Mouse (Mus musculus) bone marrow macrophage, adult 2 months (primary cell): ENCODE results near the gene Sf3b3. TPM values are rescaled to one million over a fixed set of nuclear protein-coding genes. Genes with fewer than 3 reads are reported as not detected.

Source experiments
- H3K27ac ChIP-seq: 2 replicates; pipeline ENCODE4 v1.5.1; 2012; ENCODE audit warnings: low read depth, low read length; ENCODE audit not compliant: insufficient read depth
- H3K4me1 ChIP-seq: 2 replicates; pipeline ENCODE4 v1.6.1; 2012; ENCODE audit warnings: low read length; ENCODE audit not compliant: control insufficient read depth, insufficient read depth
- H3K4me3 ChIP-seq: 2 replicates; pipeline ENCODE4 v1.5.1; 2012; ENCODE audit warnings: mild to moderate bottlenecking, low read length, moderate library complexity; ENCODE audit not compliant: insufficient read depth
- CTCF ChIP-seq: IDR thresholded peaks from 2 replicates; pipeline ENCODE4 v1.5.1; 2012; ENCODE audit warnings: low read depth, mild to moderate bottlenecking, low read length, moderate library complexity
- POLR2A ChIP-seq: IDR thresholded peaks from 2 replicates; pipeline ENCODE4 v1.6.1; 2012; ENCODE audit warnings: mild to moderate bottlenecking, low read depth, low read length, borderline replicate concordance
- polyA plus RNA-seq: library from polyadenylated mRNA; stranded (reverse); fragments of >200 nt; gene quantifications from 2 replicates; pipeline ENCODE4 v1.2.4, GENCODE M21; 2012; ENCODE audit not compliant: missing spikeins, insufficient read depth, insufficient read length

The Sf3b3 gene
- polyA plus RNA-seq, 1 experiment: 32.3 TPM

DNA sequence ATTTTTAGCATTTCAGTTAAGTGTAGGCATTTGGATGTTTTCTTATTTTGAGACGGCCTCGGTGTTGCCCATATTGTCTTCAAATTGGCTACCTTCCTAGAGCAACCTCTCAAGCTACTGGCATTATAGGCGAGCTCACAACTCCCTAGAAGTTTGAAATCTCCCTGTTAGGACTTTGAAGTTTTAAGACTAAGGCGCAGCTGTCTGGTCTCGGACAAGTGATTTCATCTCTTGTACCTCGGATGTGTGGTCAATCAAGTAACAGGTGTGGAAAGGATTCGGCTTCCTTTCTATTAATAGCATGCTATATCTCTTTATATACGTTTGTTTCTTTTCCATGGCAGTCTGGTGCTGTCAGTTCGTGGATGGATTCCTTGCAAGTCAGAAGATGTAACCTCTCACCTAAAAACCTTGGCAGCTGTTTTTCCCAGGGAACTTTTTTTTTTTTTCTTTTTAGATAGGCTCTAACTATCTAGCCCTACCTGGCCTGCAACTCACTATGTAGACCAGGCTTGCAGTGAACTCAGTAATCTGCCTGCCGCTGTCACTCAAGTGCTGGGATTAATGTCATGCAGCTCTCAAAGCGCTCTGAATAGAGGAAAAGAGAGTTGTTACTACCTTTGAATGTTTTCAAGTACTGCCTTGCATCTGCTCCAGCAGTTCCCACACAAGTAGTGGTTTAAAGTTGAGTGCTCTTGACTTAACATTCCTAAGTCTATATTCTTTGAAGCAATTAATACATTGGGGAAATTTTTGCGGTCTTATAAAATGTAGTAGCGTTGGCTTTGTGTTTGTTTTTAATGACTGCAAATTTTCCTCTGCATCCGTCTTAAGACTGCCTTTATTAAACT, 1.3 kb upstream of the Sf3b3 start:
- peak overlapping the region; percentile 75; the same call in 1 of the 2 replicates for H3K27ac ChIP-seq
- peak overlapping the region; percentile 73 for H3K4me3 ChIP-seq
- H3K4me1 ChIP-seq: peaks cover 9% of the 10 kb centered on the region; the same call in 1 of the 2 replicates
- no peak for TF ChIP-seq POLR2A
- no peak for TF ChIP-seq CTCF

DNA sequence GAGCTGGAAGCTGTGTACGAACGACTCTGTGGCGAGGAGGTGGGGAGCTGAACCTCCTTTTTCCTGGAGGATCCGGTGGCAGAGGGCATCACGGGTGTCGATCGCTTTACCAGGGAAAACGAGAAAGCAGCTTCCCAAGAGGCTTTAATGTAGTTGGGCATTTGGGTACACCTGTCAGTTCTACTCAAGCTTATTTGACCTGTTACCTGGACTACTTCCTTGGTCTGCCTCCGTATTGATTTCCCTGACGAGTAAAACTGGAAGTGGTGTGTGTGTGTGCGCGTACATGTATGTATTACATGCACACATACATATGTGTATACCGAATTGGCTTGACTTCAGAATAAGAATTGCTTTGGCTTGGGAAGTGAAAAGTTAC, 573 bp upstream of the Sf3b3 start:
- Histone ChIP-seq H3K4me3 (peak overlapping the region; percentile 73), H3K4me1 (peaks cover 9% of the 10 kb centered on the region; the same call in 1 of the 2 replicates), H3K27ac (peak overlapping the region; percentile 75)
- TF ChIP-seq CTCF: no peak
- TF ChIP-seq POLR2A: no peak

- Histone ChIP-seq H3K4me1 (peaks cover 9% of the 10 kb centered on the region; the same call in 1 of the 2 replicates), H3K4me3 (peak overlapping the region; percentile 80), H3K27ac (peak overlapping the region; percentile 75)
- no peak for TF ChIP-seq POLR2A
- TF ChIP-seq CTCF: no peak
Measured at GRCm38 (mm10) chr8:110845821-110846404, 674 bp downstream of the Sf3b3 start.

GRCm38 (mm10) chr8:110844941-110845340, 1.6 kb downstream of the Sf3b3 start:
- H3K4me3 ChIP-seq: peak overlapping the region; percentile 45; the same call in 1 of the 2 replicates
- no peak overlapping the region for H3K27ac ChIP-seq
- TF ChIP-seq CTCF (no peak), POLR2A (no peak)
- peaks cover 9% of the 10 kb centered on the region; the same call in 1 of the 2 replicates for H3K4me1 ChIP-seq

DNA sequence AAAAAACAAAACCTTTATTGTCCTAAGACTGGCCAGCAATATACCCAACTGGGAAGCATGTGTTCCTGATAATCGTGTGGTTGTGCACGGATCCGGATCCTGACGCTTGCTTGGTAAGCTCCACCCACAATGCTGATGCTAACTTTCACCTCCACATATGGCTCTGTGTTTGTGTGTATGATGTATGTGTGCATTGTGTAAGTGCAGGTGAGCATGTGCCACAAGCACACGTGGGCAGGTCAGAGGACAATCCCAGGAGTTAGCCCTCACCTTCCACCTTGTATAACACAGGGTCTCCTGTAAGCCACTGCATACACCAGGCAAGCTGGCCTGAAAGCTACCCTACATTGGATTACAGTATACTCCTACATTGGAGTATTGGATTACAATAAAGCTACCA, 3.4 kb downstream of the Sf3b3 start:
- TF ChIP-seq POLR2A (no peak), CTCF (no peak)
- peaks cover 7% of the 10 kb centered on the region; the same call in 1 of the 2 replicates for H3K4me1 ChIP-seq
- H3K27ac ChIP-seq: no peak overlapping the region
- H3K4me3 ChIP-seq: no peak overlapping the region

DNA sequence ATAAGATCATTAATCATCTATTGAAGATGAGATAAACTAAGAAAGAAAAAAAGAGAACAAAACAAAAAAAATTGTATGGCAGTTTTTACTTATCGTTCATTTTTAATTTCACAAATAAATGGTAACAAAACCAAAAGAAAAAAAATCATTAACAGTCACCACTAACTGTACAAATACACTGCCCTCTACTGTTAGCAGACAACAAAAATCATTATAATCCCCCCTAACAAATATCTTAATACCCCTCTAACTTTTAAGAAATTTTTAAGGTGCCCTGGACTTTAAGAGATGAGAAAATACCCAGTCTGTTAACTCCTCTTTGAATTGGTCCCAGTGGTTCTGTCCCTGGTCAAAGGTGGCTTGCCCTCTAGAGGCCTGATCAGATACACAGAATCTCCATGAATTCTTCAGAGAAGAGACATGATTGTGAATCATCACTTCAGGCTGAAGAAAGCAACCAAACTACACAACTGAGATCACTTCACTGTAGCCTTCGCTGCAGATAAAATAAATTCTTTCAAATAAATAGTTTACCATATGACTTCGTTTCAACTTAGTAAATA, 4.5 kb downstream of the Sf3b3 start:
- no peak overlapping the region for H3K27ac ChIP-seq
- H3K4me3 ChIP-seq: no peak overlapping the region
- TF ChIP-seq CTCF: no peak
- no peak for TF ChIP-seq POLR2A
- H3K4me1 ChIP-seq: peaks cover 4% of the 10 kb centered on the region; the same call in 1 of the 2 replicates

DNA sequence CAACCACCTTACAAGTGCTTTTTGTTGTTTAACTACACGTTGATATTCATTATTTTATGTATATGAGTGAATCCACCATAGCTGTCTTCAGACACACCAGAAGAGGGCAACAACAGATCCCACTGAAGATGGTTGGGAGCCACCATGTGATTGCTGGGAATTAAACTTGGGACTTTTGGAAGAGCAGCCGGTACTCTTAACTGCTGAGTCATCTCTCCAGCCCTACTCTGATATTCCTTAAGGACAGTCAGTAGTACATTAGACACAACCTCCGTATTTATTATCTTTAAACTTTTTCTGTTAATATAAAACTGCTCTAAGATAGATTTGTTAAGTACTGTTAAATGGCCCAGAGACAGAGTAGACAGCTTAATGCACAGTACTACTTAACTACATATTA, 14.6 kb downstream of the Sf3b3 start:
- Histone ChIP-seq H3K4me3 (no peak overlapping the region), H3K4me1 (peaks cover 4% of the 10 kb centered on the region; the same call in 1 of the 2 replicates), H3K27ac (no peak overlapping the region)
- TF ChIP-seq CTCF: no peak
- no peak for TF ChIP-seq POLR2A

DNA sequence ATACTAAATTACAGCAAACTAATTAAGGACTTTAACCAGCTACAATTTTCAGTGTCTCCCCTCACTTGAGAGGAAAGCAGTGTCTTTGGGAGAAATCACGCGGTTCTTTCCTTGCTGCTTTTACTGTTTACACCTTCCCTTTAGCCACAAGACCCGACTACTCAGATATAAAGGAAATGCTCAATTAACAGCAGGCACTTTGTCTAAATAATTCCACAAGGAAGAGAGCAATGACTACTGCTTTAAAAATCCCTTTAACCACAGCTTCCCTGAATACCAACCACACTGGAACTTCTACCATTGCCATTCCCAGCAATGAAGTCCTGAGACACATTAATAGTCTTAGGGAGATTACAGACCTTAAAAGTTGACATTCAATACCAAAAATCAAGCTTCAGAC, 18.1 kb downstream of the Sf3b3 start:
- Histone ChIP-seq H3K4me1 (peaks cover 12% of the 10 kb centered on the region), H3K27ac (no peak overlapping the region), H3K4me3 (no peak overlapping the region)
- no peak for TF ChIP-seq POLR2A
- TF ChIP-seq CTCF: no peak

GRCm38 (mm10) chr8:110824861-110825260, 21.7 kb downstream of the Sf3b3 start:
- no peak overlapping the region for H3K4me3 ChIP-seq
- TF ChIP-seq POLR2A: no peak
- no peak for TF ChIP-seq CTCF
- H3K4me1 ChIP-seq: peaks cover 12% of the 10 kb centered on the region
- H3K27ac ChIP-seq: no peak overlapping the region; the same call in 1 of the 2 replicates

- TF ChIP-seq POLR2A (no peak), CTCF (no peak)
- Histone ChIP-seq H3K4me3 (no peak overlapping the region), H3K4me1 (peaks cover 10% of the 10 kb centered on the region), H3K27ac (no peak overlapping the region)
Measured at GRCm38 (mm10) chr8:110821960-110822359, 24.6 kb downstream of the Sf3b3 start.
